Mouse (Mus musculus): ENCODE data around the gene Snapc3. TPM values are rescaled to one million over a fixed set of nuclear protein-coding genes. Genes with fewer than 3 reads are reported as not detected.

Snapc3 gene
- total and polyA plus RNA-seq, 3 experiments = 12.0 to 16.9 TPM; not detected in 1

- Histone ChIP-seq H3K9ac (ENCODE audit: control insufficient read depth, low read depth, low read length, poor library complexity, severe bottlenecking) (no peak overlapping the region), H3K4me1 (ENCODE audit: control insufficient read depth in 1 of 2, insufficient read depth in 2 of 2, low read length in 2 of 2) (no peaks in the 10 kb centered on the region), H3K36me3 (ENCODE audit: control insufficient read depth in 1 of 2, insufficient read depth in 2 of 2, low read length in 2 of 2) (no peaks in the 10 kb centered on the region; a peak in 2 of 4 replicates), H3K9me3 (replicated peaks; ENCODE audit: insufficient read depth, low read length) (no peaks in the 10 kb centered on the region), H3K27me3 (ENCODE audit: control insufficient read depth in 1 of 2, insufficient read depth in 2 of 2, low read length in 2 of 2) (no peaks in the 10 kb centered on the region; a peak in 1 of 4 replicates), H3K27ac (ENCODE audit: control insufficient read depth, low read depth, low read length) (no peak overlapping the region), H3K79me2 (ENCODE audit: control insufficient read depth, insufficient read depth, low read length, poor library complexity) (no peaks in the 10 kb centered on the region), H3K4me3 (ENCODE audit: control insufficient read depth in 1 of 2, insufficient read depth in 1 of 2, low read depth in 2 of 2, low read length in 2 of 2) (no peak overlapping the region)
- DNase-seq (ENCODE audit: low read depth, low spot score) = no peak
- no peak for TF ChIP-seq HCFC1 (IDR thresholded peaks at IDR 0.05; ENCODE audit: low read depth, low read length)
- TF ChIP-seq EP300 (IDR thresholded peaks at IDR 0.05; ENCODE audit: low read depth in 1 of 2, low read length in 2 of 2) = no peak
- TF ChIP-seq ELF1 (IDR thresholded peaks at IDR 0.05; ENCODE audit: low read depth, low read length) = no peak
- no peak for TF ChIP-seq SMC3 (IDR thresholded peaks at IDR 0.05; ENCODE audit: low read depth, low read length)
- no peak for TF ChIP-seq SIN3A (IDR thresholded peaks at IDR 0.05; ENCODE audit: low read length)
- no peak for TF ChIP-seq BHLHE40 (IDR thresholded peaks at IDR 0.05; ENCODE audit: borderline replicate concordance, low read depth, low read length)
- no peak for TF ChIP-seq POLR2AphosphoS2 (IDR thresholded peaks at IDR 0.05; ENCODE audit: low read length)
- no peak for TF ChIP-seq USF1 (IDR thresholded peaks at IDR 0.05; ENCODE audit: low read depth, low read length)
Observed at GRCm38 (mm10) chr4:83391956-83392355, 25.6 kb upstream of the Snapc3 start.

DNA sequence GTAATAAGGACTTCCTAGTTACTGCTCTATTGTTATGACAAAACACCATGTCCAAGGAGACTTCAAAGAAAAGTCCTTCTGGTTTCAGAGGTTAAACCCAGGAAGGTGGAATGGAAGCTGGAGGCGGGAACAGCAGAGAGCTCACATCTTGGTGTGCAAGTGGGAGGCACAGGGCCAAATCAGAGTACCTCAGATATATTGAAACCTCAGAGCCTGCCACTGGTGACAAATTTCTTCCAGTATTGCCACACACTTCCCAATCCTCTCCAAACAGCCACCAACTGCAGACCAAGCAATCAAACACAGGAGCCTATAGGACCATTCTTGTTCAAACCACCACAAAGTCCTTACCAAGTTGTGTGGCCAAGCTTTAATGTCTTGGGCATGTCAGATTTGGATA, 23.8 kb upstream of the Snapc3 start:
- TF ChIP-seq MYC (IDR thresholded peaks at IDR 0.05; ENCODE audit: low read depth, low read length) (no peak), POLR2AphosphoS5 (IDR thresholded peaks at IDR 0.05; ENCODE audit: borderline replicate concordance, low read depth, low read length) (no peak), ELF1 (IDR thresholded peaks at IDR 0.05; ENCODE audit: low read depth, low read length) (no peak), GABPA (IDR thresholded peaks at IDR 0.05; ENCODE audit: low read depth, low read length) (no peak), SMC3 (IDR thresholded peaks at IDR 0.05; ENCODE audit: low read depth, low read length) (no peak), TBP (IDR thresholded peaks at IDR 0.05; ENCODE audit: low read depth, low read length) (no peak), NRF1 (IDR thresholded peaks at IDR 0.05; ENCODE audit: insufficient read depth, low read depth, low read length, poor library complexity, severe bottlenecking) (no peak), POLR2AphosphoS2 (IDR thresholded peaks at IDR 0.05; ENCODE audit: low read length) (no peak), MEF2A (IDR thresholded peaks at IDR 0.05; ENCODE audit: extremely low read depth, insufficient replicate concordance, low read depth, low read length, poor library complexity, severe bottlenecking) (no peak), MXI1 (IDR thresholded peaks at IDR 0.05; ENCODE audit: low read depth, low read length) (no peak), KAT2A (conservative IDR thresholded peaks at IDR 0.05; ENCODE audit: low read depth, low read length) (no peak), ZC3H11A (IDR thresholded peaks at IDR 0.05; ENCODE audit: low read depth, low read length) (no peak), POLR2A (IDR thresholded peaks at IDR 0.05; ENCODE audit: control insufficient read depth in 1 of 2, insufficient read depth in 1 of 2, low read depth in 1 of 2, low read length in 2 of 2, poor library complexity in 1 of 2) (no peak), SIN3A (IDR thresholded peaks at IDR 0.05; ENCODE audit: low read length) (no peak), GATA1 (IDR thresholded peaks at IDR 0.05; ENCODE audit: low read depth, low read length) (no peak), JUND (IDR thresholded peaks at IDR 0.05; ENCODE audit: low read depth, low read length) (no peak)
- no peaks in the 10 kb centered on the region for H3K9me3 ChIP-seq (replicated peaks; ENCODE audit: insufficient read depth, low read length)
- H3K27me3 ChIP-seq (ENCODE audit: control insufficient read depth in 1 of 2, insufficient read depth in 2 of 2, low read length in 2 of 2) = no peaks in the 10 kb centered on the region; a peak in 1 of 4 replicates
- H3K4me1 ChIP-seq (ENCODE audit: control insufficient read depth in 1 of 2, insufficient read depth in 2 of 2, low read length in 2 of 2) = no peaks in the 10 kb centered on the region
- no peaks in the 10 kb centered on the region; a peak in 2 of 4 replicates for H3K36me3 ChIP-seq (ENCODE audit: control insufficient read depth in 1 of 2, insufficient read depth in 2 of 2, low read length in 2 of 2)
- no peak overlapping the region for H3K4me3 ChIP-seq (ENCODE audit: control insufficient read depth in 1 of 2, insufficient read depth in 1 of 2, low read depth in 2 of 2, low read length in 2 of 2)
- no peaks in the 10 kb centered on the region for H3K79me2 ChIP-seq (ENCODE audit: control insufficient read depth, insufficient read depth, low read length, poor library complexity)
- no peak overlapping the region for H3K27ac ChIP-seq (ENCODE audit: control insufficient read depth, low read depth, low read length)
- H3K9ac ChIP-seq (ENCODE audit: control insufficient read depth, low read depth, low read length, poor library complexity, severe bottlenecking) = no peak overlapping the region
- no peak for DNase-seq (ENCODE audit: low read depth, low spot score)
